Mouse (Mus musculus): ENCODE measurements around the gene Clec18a. TPM values are rescaled to one million over a fixed set of nuclear protein-coding genes. Genes with fewer than 3 reads are reported as not detected.
A peak's percentile ranks its signal among the peaks of the same experiment; 100 is the strongest.
"Not testable (repeated sequence)": the region's sequence is repeated elsewhere in the genome, so short reads cannot be mapped to it uniquely, and the experiment has no call there.

The Clec18a gene
- total RNA-seq (2021): 1 to 10 TPM in 1 of 2 experiments, under 1 TPM in 1; 0.72 to 1.2 TPM
- long read RNA-seq, experiment 1, partial matches to known transcripts: 0 of 2 reads
- long read RNA-seq, experiment 1, other reads (novel, unspliced or antisense): 2 of 2 reads
- long read RNA-seq, experiment 2, partial matches to known transcripts: 1 of 2 reads
- long read RNA-seq, experiment 2, other reads (novel, unspliced or antisense): 1 of 2 reads

GRCm38 (mm10) chr8:111092326-111092725, at the start of gene Clec18a:
TSS of gene Clec18a (minus strand) at chr8:111092426.
- not testable (repeated sequence) for DNase-seq

DNA sequence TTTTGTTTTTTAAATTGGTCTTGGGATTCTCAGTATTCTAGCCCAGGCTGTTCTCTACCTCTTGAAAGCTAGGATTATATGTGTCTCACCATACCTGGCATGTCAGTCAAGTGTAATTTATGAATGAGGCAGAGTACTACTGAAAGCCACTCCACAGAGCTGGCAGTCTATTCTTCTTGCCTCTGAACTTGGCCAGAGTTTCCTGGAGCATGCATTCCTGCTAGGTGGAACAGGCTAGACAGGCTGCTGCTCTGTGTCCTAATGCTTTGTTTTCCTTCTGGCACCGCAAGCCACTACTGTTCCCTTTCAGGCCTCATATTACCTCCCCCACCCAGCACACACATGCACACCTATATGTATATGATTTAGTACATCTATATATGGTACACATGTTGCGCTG, 38.5 kb upstream of the Clec18a start:
- no peak for DNase-seq

- no peak for DNase-seq
These were observed 27.3 kb upstream of the Clec18a start for GRCm38 (mm10) chr8:111119481-111119880.

DNA sequence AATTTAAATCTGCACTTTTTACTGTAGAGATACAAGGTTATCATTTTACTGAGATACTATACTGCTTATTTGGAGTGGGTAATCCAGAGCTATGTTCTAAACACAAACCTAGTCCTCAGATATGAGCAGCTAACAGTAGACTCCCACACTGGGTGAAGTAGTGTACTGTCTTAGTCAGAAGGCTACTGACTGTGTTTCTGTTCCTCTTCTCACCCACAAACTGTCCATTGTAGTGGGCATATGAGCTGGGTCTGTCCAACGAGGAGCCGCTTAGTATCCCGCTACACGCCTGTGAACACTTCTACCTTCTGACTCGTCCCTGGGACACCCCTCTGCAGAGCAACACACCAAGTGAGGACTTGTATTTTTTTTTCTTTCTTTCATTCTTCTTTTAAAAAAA, 22.7 kb upstream of the Clec18a start:
- no peak for DNase-seq

DNA sequence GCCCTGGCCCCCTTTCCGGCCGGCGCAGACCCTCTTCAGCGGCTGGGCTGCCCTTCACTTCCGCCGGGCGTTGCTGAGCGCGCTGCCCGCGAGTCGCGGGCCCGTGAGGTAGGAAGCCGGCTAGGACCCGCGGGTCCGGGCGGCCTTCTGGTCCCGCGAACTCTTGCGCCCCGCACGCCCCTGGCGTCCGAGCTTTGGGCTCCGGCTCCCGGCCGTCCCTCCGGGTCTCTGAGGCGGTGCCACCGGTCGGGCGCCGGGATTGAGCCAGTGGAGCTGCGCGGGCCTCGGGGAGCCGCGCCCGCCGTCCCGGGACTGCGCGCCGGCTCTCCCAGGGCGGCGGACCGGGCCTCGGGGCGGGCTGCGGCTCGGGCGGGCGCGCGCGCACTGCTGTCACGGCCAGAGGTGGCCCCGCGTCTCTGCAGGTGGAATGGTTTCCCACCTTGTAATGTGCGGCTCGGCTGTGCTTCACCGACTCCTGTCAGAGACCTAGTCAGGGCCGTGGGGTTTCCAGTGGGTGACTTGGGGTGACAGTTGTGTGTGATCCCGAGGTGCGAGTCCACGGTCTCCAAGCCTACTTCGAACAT, 2.6 kb upstream of the Clec18a start:
- not testable (repeated sequence) for DNase-seq

DNA sequence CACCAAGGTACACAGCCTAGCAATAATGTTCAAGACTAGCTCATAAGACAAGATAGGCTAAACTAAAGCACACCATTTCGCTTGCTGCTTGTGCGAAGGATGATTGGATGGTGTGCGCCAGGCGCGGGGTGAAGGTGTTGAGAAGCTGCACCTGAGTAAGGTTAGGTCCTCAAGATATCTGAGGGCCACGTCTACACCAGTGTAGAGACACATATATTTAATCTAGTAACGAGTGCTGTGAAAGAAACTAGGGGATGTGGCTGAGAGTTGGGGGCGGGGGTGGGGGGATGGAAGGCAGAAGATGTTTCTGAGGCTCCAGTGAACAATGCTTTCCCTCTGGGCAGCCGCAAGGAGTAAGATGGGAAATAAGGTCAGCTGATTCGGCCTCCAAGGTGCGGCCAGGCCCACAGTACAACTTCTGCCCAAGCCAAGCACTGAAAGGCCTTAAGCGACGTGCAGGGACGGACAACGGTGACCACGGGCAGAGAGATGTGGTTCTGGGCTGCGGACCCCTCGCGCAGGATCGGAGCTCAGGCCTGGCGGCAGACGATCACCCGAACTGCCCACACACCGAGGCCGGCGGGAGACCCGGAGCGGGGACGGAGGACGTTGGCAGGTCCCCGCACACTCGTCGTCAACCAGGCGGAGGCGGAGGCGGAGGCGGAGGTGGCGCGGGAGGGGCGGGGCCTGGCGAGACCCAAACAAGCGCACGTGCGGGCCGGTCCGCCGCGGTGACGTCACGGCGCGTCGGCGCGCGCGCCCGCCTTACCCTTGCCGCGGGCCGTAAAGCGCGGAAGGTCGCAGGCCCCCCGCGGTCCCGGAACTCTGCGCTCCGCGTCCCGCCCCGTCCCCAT, 1.9 kb upstream of the Clec18a start, which contains the start of gene Pdpr:
Gene Pdpr (plus strand): TSS at position 766 of the 854 bp plus-strand sequence.
- peak; percentile 94 to 95 for DNase-seq

GRCm38 (mm10) chr8:111091706-111092105, 520 bp downstream of the Clec18a start:
- DNase-seq: peak; percentile 39 to 53

DNA sequence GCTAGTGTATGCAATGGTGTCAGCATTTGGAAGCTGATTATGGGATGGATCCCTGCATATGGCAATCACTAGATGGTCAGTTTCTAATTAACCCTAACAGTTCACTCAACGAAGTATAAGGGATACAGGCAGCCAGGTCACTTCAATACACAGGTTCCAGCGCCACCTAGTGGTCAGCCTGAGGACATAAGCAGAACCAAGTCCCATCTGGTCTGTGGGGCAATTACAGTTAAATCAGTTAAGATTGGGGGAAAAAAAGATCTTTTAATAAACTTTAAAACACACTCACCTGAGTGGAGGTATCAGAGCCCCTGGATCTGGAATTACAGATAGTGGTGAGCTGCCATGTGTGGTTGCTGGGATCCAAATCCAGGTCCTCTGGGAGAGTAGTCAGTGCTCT, 2.1 kb downstream of the Clec18a start:
- DNase-seq: peak; percentile 62 to 88

DNA sequence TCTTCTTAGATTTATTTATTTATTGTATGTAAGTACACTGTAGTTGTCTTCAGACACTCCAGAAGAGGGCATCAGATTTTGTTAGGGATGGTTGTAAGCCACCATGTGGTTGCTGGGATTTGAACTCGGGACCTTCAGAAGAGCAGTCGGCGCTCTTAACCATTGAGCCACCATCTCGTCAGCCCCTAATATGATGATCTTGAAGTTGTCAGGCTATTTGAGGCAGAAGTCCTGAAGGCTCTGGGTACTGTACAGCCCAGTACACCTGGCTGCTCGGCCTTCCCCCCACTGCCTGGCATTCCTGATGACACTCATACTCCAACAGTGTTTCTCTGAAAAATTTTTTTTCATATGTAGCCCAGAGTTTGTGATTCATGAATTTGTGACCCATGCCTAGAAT, 8.3 kb downstream of the Clec18a start:
- DNase-seq: not testable (repeated sequence)

- no peak for DNase-seq
These were observed 10.5 kb downstream of the Clec18a start for GRCm38 (mm10) chr8:111081580-111082258.

- DNase-seq: peak in 1 of 2 experiments; percentile 29
These were observed 12.4 kb downstream of the Clec18a start for GRCm38 (mm10) chr8:111079861-111080271.

DNA sequence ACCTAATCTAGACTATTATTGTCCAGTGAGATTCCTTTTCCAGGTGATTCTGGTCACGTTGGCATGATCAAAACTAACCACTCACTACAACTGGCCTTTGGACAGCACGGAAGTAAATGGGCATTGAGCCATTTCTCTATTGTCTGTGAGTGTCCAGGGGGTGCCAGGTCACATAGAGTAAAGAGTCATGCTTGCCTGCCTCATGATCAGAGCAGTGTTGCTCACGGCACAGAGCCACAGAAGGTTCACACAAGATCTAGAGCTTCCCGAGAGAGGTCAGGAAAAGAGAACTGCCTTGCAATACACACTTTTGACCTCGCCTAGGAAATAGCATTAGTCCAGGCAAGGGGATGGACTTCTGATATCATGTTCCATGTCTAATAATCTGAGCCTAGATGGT, 12.8 kb downstream of the Clec18a start:
- DNase-seq: no peak

- DNase-seq: no peak
These were observed 16.3 kb downstream of the Clec18a start for GRCm38 (mm10) chr8:111075926-111076325.

GRCm38 (mm10) chr8:111068660-111069059, 23.6 kb downstream of the Clec18a start:
- DNase-seq: not testable (repeated sequence)

DNA sequence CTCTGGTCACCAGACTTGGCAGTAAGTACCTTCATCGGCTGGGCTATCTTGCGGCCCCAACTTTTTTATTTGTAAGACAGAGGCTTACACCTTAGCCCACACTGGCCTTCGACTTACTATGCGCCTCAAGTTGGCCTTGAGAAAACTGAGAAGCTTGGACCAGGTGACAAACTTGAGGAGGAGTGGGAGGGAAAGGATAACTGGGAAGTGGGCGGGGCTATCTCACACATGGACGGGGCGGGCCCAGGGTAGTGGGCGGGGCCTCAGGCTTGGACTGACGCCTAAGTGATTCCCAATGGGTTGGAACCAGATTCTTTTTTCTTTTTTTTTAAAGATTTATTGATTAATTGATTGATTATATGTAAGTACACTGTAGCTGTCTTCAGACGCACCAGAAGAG, 24.8 kb downstream of the Clec18a start:
- DNase-seq: no peak

- DNase-seq: no peak
These were observed 25.9 kb downstream of the Clec18a start for GRCm38 (mm10) chr8:111066308-111066707.

- DNase-seq: no peak
These were observed 29.3 kb downstream of the Clec18a start for GRCm38 (mm10) chr8:111062893-111063292.

DNA sequence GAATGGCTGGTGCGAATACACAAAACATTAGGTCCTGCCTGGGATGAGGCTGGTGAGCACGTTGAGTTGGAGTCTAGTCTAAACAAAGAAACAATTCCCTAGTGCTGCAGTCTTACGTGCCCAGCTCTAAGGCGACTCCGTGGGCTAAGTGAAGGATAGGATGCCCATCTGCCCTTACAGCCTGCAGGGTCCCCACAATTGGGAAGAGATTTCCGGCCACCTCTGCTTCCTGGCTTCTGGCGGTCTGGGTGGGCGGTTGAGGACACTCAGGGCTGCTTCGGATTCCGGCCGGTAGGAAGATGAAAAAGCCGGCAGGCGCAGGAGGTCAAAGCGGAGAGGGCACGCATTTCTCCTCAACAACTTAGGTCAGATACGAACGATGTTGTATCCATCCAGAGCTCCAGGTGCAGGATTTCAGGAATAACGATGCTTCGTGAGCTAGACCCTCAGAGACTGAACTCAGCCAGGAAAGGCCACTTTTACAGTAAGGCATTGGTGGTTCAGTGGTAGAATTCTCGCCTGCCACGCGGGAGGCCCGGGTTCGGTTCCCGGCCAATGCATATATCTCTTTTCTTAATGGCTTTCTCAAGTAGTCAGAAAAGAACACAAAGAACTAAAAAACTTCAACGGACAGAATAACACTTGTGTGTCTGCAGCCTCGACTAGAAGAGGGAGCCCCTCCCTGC, 30.0 kb downstream of the Clec18a start:
- DNase-seq: peak; percentile 86 to 95

DNA sequence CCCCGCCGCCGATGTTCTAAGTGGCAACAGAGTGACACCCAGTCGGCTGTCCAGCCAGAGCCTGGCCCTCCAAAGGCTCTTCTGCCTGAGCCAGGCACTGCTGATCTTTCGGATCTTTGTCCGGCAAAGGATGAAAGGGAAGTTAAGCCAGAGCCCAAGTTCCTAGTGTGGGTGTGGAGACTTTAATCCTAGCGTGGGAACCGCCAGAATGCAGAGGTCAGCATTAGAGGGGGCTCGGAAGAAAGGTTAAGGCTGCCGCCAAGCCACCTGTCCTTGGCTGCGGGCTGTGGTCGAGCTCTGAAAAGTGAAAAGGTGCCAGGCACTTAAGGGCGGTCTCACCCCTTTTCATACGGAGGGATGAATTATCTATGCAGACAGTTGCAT, 30.5 kb downstream of the Clec18a start:
- peak; percentile 13 to 21 for DNase-seq

DNA sequence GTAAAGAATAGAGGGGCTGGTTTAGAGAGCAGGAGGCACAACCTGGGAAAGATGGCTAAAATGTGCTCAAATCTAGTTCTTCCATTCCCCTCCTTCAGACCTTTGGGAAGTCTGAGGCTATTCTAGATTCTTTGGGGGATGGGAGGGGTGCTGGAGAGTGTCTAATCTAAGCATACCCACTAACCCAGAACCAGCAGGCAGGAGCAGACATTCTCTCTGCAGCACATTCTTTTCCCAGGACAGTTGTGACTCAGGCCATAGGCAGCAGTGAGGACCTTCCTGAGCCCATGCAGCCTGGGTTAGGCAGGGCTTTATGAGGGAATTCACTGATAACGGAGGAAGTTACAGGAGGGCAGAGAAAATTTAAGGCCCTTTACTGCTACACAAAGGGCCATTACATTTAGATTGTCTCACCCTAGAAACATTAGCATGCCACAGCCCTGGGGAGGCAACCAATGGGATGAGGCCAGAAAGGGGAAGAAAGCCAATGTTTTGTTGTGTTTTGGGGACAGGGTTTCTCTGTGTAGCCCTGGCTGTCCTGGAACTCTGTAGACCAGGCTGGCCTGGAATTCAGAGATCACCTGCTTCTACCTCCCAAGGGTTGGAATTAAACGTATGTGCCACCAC, 33.2 kb downstream of the Clec18a start:
- DNase-seq: no peak

DNA sequence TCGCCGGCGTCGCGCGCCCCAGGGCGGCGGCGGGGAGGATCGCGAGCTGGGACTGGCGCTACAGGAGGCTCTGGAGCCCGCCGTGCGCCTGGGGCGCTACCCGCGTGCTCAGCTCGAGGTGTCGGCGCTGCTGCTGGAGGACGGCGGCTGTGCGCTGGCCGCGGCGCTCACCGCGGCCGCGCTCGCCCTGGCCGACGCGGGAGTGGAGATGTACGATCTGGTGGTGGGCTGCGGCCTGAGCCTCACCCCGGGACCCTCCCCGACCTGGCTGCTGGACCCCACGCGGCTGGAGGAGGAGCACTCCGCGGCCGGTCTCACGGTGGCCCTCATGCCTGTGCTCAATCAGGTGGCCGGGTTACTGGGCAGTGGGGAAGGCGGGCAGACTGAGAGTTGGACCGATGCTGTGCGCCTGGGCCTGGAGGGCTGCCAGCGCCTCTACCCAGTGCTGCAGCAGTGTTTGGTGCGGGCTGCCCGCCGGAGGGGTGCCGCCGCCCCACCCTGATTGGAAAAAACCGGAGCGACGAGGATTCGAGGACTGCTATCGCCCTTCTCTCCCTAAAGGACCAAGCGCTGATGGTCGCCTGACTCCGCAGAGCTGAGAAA, 35.4 kb downstream of the Clec18a start:
- peak; percentile 22 to 28 for DNase-seq

All from heart, adult 18-20 months (tissue).